Mouse (Mus musculus) liver, adult 2 months (tissue): Measurements from ENCODE around the gene Nxn.

ENCODE experiments used
- CTCF ChIP-seq: fragments of 200-500 bp; IDR thresholded peaks from 2 replicates; pipeline ENCODE4 v1.5.1; 2011; ENCODE audit warnings: low read depth, low read length, control low read depth
- POLR2A ChIP-seq: fragments of 200-500 bp; IDR thresholded peaks from 2 replicates; pipeline ENCODE4 v1.6.1; 2011; ENCODE audit warnings: low read length, control low read depth; ENCODE audit not compliant: insufficient read depth; ENCODE audit errors: extremely low read depth

DNA sequence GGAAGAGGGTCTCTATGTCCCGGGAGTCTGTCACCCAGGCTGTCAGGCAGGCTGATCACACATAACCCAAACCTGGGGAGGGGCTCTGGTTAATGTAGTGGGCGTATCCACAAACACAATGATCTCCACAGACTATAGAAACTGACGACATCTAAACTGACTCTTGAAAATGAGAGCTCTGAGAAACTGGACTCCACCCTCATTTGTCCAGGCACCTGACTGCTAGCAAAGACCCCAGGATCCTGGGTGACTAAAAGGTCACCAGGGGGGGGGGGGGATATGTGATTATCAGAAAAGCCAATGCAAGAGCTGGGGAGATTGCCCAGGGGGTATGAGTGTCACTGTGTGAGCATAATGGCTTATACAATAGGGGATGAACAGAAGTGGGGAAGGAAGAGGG lies 13.2 kb downstream of the Nxn start:
- TF ChIP-seq POLR2A (no peak), CTCF (no peak)
